Mouse (Mus musculus) urinary bladder, adult 2 months (tissue): ENCODE data around the gene E130309D02Rik. TPM values are rescaled to one million over a fixed set of nuclear protein-coding genes. Genes with fewer than 3 reads are reported as not detected.

Experiments
- DNase-seq: peaks from one replicate; pipeline ENCODE4 v3.0.0; 2022; ENCODE audit warnings: low spot score
- polyA plus RNA-seq: library from polyadenylated mRNA; depleted of rRNA; stranded (reverse); fragments of >200 nt; gene quantifications from 2 replicates; pipeline ENCODE4 v1.2.3, GENCODE M21; 2012; rRNA removed

E130309D02Rik gene
- polyA plus RNA-seq: 8.4 and 10.6 TPM in 2 replicates

DNA sequence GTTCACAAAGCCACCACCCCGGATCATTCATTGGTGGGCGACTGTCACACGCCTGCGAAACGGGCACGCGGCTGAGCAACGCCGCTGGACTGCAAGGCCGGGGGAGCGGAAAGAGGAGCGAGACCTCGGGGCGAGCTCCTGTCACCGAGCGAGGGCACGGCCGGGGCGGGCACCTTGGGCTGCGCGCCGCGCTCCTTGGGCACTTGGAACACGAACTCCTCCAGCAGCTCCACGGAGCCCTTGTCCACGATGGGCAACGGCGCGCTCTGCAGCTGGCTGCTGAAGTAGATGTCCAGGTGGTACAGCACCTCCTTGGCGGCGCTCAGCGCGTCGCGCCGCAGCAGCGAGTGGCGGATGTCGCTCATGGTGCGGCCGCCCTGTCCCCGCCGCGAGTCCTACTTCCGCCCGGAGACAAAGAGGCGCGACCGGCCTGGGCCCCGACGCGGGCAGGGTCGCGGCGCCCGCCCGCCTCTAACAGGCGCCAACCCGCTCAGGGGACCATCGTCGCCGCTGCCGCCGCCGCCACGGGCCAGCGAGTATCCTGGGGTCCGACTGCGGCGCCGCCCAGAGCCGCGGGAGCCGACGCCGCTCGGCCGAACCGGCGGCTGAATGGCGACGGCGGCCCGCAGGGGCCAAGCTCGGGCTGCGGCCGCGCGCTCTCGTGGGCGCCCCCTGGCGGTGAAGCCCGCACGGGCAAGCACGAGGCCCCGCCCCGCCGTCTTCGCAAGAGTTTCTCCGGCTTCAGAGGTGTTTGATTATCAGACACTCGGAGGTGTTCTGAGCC lies at the start of gene E130309D02Rik:
TSS of gene E130309D02Rik (minus strand) at position 631 of the 784 bp plus-strand sequence.
- DNase-seq: peak; percentile 93

DNA sequence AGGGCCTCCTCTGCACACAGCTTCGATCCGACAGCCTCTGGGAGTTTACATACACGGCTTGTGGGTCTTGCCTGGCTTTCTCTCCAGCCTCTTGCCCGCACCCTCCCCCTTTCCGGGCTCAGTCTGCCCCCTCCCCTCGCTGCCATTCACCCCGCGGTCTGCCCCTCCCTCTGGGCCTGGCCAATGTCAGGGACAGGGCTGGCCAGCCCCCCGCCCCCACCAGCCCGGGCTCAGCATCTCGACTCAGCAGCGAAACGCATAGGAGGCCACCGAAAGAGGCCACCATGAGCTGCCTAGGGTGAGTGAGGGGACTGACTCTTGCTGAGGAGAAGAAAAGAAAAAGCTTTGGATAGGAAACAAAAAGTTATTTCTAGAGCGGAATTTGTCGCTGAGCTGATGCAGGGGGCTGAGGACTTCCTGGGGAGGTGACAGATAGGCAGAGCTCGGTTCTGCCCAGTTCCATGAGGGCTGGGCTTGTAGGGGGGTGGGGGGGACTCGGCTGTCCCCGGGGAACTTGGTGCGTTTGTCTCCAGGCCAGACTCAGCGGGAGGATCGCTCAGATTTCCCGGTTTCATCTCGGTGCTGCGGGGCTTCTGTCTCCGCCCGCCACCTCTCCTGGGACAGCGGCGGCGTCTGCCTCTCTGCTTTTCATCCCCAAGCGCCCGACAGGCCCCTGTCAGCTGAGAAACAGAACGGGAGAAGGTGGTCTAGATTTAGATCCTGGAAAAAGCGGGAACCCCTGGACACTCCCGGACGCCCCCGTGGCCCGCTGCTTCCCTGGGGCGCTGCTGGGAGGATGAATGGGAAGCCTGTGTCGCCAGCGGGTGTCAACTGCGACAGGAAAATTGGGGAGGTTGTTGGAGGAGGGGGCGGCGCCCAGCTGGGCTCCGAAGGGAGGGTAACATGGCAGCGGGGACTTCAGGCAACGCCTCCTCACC lies 48.8 kb upstream of the E130309D02Rik start:
- DNase-seq: no peak

DNA sequence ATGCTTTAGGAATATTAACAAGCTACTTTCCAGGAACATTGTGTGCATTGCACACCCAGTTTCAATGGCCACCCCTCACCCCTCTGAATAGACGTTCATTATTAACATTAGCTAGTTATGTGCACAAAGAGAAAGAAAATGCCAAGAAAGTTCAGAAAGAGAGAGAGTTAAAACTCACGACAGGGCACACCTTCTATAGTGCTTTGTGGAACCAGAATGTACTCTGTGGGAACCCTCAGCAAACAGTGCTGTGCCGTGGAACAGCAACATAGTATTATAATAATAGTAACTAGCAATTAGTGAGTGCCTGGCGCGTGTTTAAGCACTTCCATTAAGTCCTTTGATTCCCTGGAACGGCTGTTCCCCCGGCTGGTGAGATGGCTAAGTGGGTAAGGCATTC lies 46.3 kb upstream of the E130309D02Rik start:
- no peak for DNase-seq

GRCm38 (mm10) chr5:143360000-143360399 lies 44.8 kb upstream of the E130309D02Rik start:
- no peak for DNase-seq

GRCm38 (mm10) chr5:143359263-143359662 lies 44.1 kb upstream of the E130309D02Rik start:
- DNase-seq: no peak

DNA sequence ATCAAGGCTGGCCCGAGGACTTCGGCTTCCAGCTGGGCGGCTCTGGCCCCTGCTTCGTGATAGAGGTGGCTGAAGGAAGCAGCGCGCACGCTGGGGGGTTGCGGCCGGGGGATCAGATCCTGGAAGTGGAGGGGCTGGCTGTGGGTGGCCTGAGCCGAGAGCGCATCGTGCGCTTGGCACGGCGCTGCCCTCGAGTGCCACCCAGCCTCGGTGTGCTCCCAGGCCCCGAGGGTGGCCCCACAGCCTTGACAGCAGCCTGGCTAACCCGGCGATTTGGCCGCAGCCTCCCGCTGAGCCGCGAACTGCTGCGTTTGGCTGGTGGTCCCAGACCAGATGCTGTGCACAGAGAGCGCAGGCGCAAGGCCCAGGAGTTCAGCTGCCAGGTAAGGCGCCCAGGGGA lies 42.4 kb upstream of the E130309D02Rik start:
- no peak for DNase-seq

GRCm38 (mm10) chr5:143356686-143357388 lies 41.7 kb upstream of the E130309D02Rik start, which contains the start of gene Grid2ip:
Gene Grid2ip (plus strand): TSS chr5:143357338.
- no peak for DNase-seq

GRCm38 (mm10) chr5:143356017-143356416 lies 40.9 kb upstream of the E130309D02Rik start:
- no peak for DNase-seq

GRCm38 (mm10) chr5:143346367-143346766 lies 31.2 kb upstream of the E130309D02Rik start:
- DNase-seq: no peak

GRCm38 (mm10) chr5:143339603-143340002 lies 24.4 kb upstream of the E130309D02Rik start:
- DNase-seq: no peak

DNA sequence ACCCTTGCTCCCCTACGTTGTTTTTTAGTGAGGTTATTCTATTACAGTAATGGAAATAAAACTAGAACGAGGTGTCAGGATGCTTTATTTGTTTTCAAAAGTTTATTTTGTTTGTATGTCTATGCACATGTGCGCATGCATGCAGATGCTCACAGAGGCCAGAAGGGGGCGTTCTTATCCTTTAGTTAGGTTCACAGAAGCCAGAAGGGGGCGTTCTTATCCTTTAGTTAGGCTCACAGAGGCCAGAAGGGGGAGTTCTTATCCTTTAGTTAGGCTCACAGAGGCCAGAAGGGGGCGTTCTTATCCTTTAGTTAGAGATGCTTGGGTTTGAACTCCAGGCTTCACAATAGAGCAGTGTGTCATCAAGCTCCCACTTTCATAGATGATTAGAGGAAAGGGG lies 21.4 kb upstream of the E130309D02Rik start:
- DNase-seq: no peak

GRCm38 (mm10) chr5:143335089-143335460 lies 19.9 kb upstream of the E130309D02Rik start:
- DNase-seq: no peak

- DNase-seq: no peak
Measured at GRCm38 (mm10) chr5:143334418-143335088, 19.4 kb upstream of the E130309D02Rik start.

- no peak for DNase-seq
Measured at GRCm38 (mm10) chr5:143333872-143334271, 18.7 kb upstream of the E130309D02Rik start.

DNA sequence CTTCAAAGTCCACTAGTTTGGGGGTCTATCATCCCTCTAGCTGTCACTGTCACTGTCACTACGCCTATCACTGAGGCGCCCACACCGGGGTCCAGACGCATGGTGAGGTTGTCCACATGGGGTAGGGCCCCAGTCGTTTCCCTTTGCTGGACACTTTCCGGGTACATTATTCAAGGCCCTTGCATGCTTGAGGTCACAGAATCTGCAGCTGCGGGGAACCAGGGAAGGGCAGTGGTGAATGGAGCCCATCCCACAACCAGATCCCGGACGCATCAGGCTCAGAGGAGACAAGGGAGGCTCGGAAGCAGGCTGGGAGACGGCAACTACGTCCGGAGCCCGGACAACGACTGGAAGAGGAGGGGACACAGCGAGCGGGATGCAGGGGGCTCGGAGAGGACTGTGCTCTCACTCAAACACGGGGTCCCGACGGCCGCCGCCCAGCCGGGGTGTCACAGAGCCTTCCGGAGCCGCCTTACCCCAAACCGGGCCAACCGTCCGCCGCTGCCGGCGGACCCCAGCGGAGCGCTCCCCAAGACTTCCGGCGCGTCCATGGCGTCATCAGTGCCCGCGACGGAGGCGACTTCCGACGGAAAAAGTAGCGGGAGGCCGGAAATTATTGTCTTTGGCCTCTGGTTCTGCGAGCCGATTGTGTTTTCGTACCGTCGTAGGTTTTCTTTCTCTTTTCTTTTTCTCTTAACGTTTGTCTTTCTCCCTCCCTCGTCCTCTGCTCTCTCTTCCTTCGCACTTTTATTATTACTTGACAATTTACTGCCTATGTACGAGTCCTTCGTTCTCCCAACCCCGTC lies 13.7 kb upstream of the E130309D02Rik start, which contains the start of gene Zdhhc4:
TSS of gene Zdhhc4 (minus strand) at position 567 of the 806 bp plus-strand sequence.
- DNase-seq: peak; percentile 83

- no peak for DNase-seq
Measured at GRCm38 (mm10) chr5:143317288-143317610, 2.1 kb upstream of the E130309D02Rik start.

DNA sequence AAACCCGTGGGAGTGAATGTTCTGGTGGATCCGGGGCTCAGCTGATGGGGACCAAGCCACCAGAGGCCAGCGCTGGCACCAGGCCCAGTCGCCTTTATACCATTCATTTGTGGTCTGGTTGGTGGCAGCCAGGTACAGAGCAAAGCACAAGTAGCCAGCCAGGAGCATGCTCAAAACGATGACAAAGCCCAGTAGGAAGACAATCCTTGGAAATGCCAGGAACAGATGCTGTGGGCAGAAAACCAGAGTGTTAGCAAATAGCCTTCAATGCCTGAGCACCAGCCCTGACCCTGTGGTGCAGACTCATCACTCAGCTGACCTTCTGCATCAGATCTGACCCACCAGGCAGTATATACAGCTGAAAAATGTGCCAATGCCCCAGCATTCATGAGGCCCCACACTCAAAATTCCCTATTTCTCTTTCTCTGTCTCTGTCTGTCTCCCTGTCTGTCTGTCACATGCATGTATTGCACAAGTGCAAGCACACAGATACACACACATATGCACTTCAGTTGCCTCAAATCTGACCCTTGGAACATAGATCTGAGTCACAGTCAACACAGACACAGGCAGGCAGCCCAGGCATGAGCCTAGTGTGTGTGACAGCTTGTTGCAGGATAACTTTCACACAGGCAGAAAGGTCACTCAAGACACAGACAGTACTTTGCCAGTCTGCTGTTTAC lies 1.6 kb upstream of the E130309D02Rik start:
- no peak for DNase-seq

DNA sequence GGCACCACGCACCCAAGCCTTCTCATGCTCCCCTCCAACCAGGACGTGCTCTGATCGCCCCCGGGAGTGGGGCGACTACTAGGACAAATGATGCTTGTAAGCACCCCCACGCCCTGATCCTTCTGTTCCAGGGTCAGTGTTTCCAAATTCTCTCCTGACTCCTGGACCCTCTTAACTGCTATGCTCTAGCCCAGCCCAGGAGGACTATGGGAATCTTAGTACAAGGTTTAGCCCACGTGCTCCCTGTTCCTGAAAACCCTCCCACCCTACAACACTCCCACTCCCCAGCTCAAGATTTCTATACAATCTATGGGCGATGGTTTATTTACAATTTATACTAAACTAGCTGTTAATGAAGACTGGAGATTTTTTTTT lies 341 bp upstream of the E130309D02Rik start:
- no peak for DNase-seq

- no peak for DNase-seq
Measured at GRCm38 (mm10) chr5:143314183-143314729, 904 bp downstream of the E130309D02Rik start.

DNA sequence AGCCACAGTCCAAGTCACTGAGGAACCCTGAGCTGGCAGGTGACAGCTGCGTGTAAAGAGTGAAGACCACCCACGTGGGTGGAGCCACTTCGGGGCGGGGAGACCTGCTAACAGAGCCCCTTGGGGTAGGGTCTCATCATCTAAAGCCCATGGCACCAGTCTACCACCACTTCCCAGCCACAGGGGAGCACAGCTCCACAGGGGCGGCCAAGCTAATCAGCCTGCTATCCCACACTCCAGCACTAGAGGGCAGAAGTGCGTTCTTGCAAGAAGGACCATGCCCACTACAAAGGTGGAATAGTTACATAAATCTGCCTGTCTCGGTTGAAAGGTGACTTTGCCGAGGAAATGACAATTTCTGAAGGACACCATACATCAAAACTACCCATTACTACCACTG lies 3.3 kb downstream of the E130309D02Rik start:
- DNase-seq: no peak
